Mouse (Mus musculus): ENCODE results near the gene Tff2.
A peak's percentile ranks its signal among the peaks of the same experiment; 100 is the strongest.

Tff2 gene

GRCm38 (mm10) chr17:31144040-31145037, at the start of gene Tff2:
Tff2 (minus strand) TSS chr17:31144282.
- no peak for DNase-seq (ENCODE audit: extremely low read depth, low read depth)

GRCm38 (mm10) chr17:31193360-31193759, 49.3 kb upstream of the Tff2 start:
- no peak for DNase-seq (ENCODE audit: extremely low read depth, low read depth)

- no peak for DNase-seq (ENCODE audit: extremely low read depth, low read depth)
Observed at GRCm38 (mm10) chr17:31192663-31193062, 48.6 kb upstream of the Tff2 start.

- DNase-seq (ENCODE audit: extremely low read depth, low read depth), result no peak
Observed at GRCm38 (mm10) chr17:31191825-31192224, 47.7 kb upstream of the Tff2 start.

GRCm38 (mm10) chr17:31187370-31187769, 43.3 kb upstream of the Tff2 start:
- DNase-seq (ENCODE audit: extremely low read depth, low read depth), result no peak

- no peak for DNase-seq (ENCODE audit: extremely low read depth, low read depth)
Observed at GRCm38 (mm10) chr17:31184269-31184990, 40.3 kb upstream of the Tff2 start.

- no peak for DNase-seq (ENCODE audit: extremely low read depth, low read depth)
Observed at GRCm38 (mm10) chr17:31183180-31183974, 39.3 kb upstream of the Tff2 start.

GRCm38 (mm10) chr17:31181490-31181889, 37.4 kb upstream of the Tff2 start:
- no peak for DNase-seq (ENCODE audit: extremely low read depth, low read depth)

GRCm38 (mm10) chr17:31176321-31176720, 32.2 kb upstream of the Tff2 start:
- no peak for DNase-seq (ENCODE audit: extremely low read depth, low read depth)

- no peak for DNase-seq (ENCODE audit: extremely low read depth, low read depth)
Observed at GRCm38 (mm10) chr17:31169796-31170195, 25.7 kb upstream of the Tff2 start.

GRCm38 (mm10) chr17:31165127-31165526, 21.0 kb upstream of the Tff2 start, which contains the start of gene Tff1:
Tff1 (minus strand) TSS chr17:31165277.
- DNase-seq (ENCODE audit: extremely low read depth, low read depth), result no peak

- DNase-seq (ENCODE audit: extremely low read depth, low read depth), result no peak
Observed at GRCm38 (mm10) chr17:31163821-31164220, 19.7 kb upstream of the Tff2 start.

- DNase-seq (ENCODE audit: extremely low read depth, low read depth), result no peak
Observed at GRCm38 (mm10) chr17:31162607-31163006, 18.5 kb upstream of the Tff2 start.

GRCm38 (mm10) chr17:31160291-31160690, 16.2 kb upstream of the Tff2 start:
- DNase-seq (ENCODE audit: extremely low read depth, low read depth), result no peak

- DNase-seq (ENCODE audit: extremely low read depth, low read depth), result no peak
Observed at GRCm38 (mm10) chr17:31157921-31158320, 13.8 kb upstream of the Tff2 start.

- no peak for DNase-seq (ENCODE audit: extremely low read depth, low read depth)
Observed at GRCm38 (mm10) chr17:31153785-31154184, 9.7 kb upstream of the Tff2 start.

GRCm38 (mm10) chr17:31152966-31153499, 9.0 kb upstream of the Tff2 start:
- DNase-seq (ENCODE audit: extremely low read depth, low read depth), result no peak

- DNase-seq (ENCODE audit: extremely low read depth, low read depth), result no peak
Observed at GRCm38 (mm10) chr17:31152512-31152911, 8.4 kb upstream of the Tff2 start.

GRCm38 (mm10) chr17:31145998-31146397, 1.9 kb upstream of the Tff2 start:
- no peak for DNase-seq (ENCODE audit: extremely low read depth, low read depth)

GRCm38 (mm10) chr17:31142116-31142515, 2.0 kb downstream of the Tff2 start:
- no peak for DNase-seq (ENCODE audit: extremely low read depth, low read depth)

GRCm38 (mm10) chr17:31138398-31138797, 5.7 kb downstream of the Tff2 start:
- DNase-seq (ENCODE audit: extremely low read depth, low read depth), result peak; percentile 22
